Mouse (Mus musculus) heart, embryonic 12.5 days (tissue): ENCODE measurements around the gene Thoc5. TPM values are rescaled to one million over a fixed set of nuclear protein-coding genes. Genes with fewer than 3 reads are reported as not detected.
A peak's percentile ranks its signal among the peaks of the same experiment; 100 is the strongest.

ENCODE experiments used
- ATAC-seq: fragments of 200-750 bp; cut with Nextera tagmentation; 2 replicates; pipeline ENCODE4 v1.8.0; 2017; ENCODE audit warnings: moderate TSS enrichment, moderate library complexity; ENCODE audit not compliant: insufficient number of reproducible peaks, low FRiP score
- H3K27ac ChIP-seq: fragments of 300-500 bp; sonication (generic); 2 replicates; pipeline ENCODE4 v1.5.1; 2016; ENCODE audit warnings: mild to moderate bottlenecking, moderate library complexity; ENCODE audit not compliant: poor library complexity, severe bottlenecking
- H3K27me3 ChIP-seq: fragments of 300-500 bp; sonication (generic); replicated peaks from 2 replicates; pipeline ENCODE4 v1.6.1; 2016; ENCODE audit warnings: mild to moderate bottlenecking, moderate library complexity
- H3K36me3 ChIP-seq: fragments of 300-500 bp; sonication (generic); 2 replicates; pipeline ENCODE4 v1.6.1; 2016; ENCODE audit warnings: mild to moderate bottlenecking, moderate library complexity
- H3K4me1 ChIP-seq: fragments of 300-500 bp; sonication (generic); replicated peaks from 2 replicates; pipeline ENCODE4 v1.6.1; 2016; ENCODE audit warnings: mild to moderate bottlenecking
- H3K4me2 ChIP-seq: fragments of 300-500 bp; sonication (generic); 2 replicates; pipeline ENCODE4 v1.6.1; 2016; ENCODE audit warnings: mild to moderate bottlenecking, moderate library complexity
- H3K4me3 ChIP-seq: fragments of 300-500 bp; sonication (generic); 2 replicates; pipeline ENCODE4 v1.5.1; 2016; ENCODE audit warnings: mild to moderate bottlenecking
- H3K9ac ChIP-seq: fragments of 300-500 bp; sonication (generic); 2 replicates; pipeline ENCODE4 v1.6.1; 2016; ENCODE audit warnings: mild to moderate bottlenecking, moderate library complexity
- H3K9me3 ChIP-seq: fragments of 300-500 bp; sonication (generic); replicated peaks from 2 replicates; pipeline ENCODE4 v1.6.1; 2016; ENCODE audit warnings: mild to moderate bottlenecking, moderate library complexity
- WGBS: fragments of 180-500 bp; shearing (Covaris S2); methylation state at CpG from one replicate; pipeline ENCODE4 v1.1.7; 2016; 5-methylcytosine and 5-hydroxymethylcytosine counted together
- polyA plus RNA-seq: library from polyadenylated mRNA; unstranded; fragments of >200 nt; fragmentation: Nextera tagmentation; extraction: Ambion mirVana; gene quantifications from 2 replicates; pipeline ENCODE4 v1.2.1, GENCODE M21; 2016

Gene Thoc5
- polyA plus RNA-seq, 1 experiment from 2014 or later, result 28.8 TPM

- Histone ChIP-seq H3K4me2 (no peak overlapping the region), H3K27me3 (peaks cover 84% of the 10 kb centered on the region), H3K4me1 (0 out of 2 replicates have a peak, but pooled peaks cover 5% of the 10 kb centered on the region), H3K9ac (no peak overlapping the region), H3K9me3 (no peaks in the 10 kb centered on the region), H3K4me3 (no peak overlapping the region), H3K36me3 (no peaks in the 10 kb centered on the region), H3K27ac (no peak overlapping the region)
- WGBS, result 2% methylated on average over 8 of the region's 8 CpGs
- ATAC-seq, result no peak
These were observed 58.8 kb downstream of the Thoc5 start for GRCm38 (mm10) chr11:4953918-4954317.

GRCm38 (mm10) chr11:4963099-4963808 is 68.1 kb downstream of the Thoc5 start:
- Histone ChIP-seq H3K36me3 (no peaks in the 10 kb centered on the region), H3K4me3 (no peak overlapping the region), H3K9ac (no peak overlapping the region), H3K4me2 (no peak overlapping the region), H3K4me1 (peaks cover 13% of the 10 kb centered on the region), H3K27ac (no peak overlapping the region), H3K27me3 (no peaks in the 10 kb centered on the region), H3K9me3 (no peaks in the 10 kb centered on the region)
- 41% methylated on average over 6 of the region's 6 CpGs for WGBS
- ATAC-seq, result no peak

GRCm38 (mm10) chr11:4966325-4966724 is 71.2 kb downstream of the Thoc5 start:
- Histone ChIP-seq H3K4me3 (no peak overlapping the region), H3K4me1 (peaks cover 14% of the 10 kb centered on the region), H3K36me3 (no peaks in the 10 kb centered on the region), H3K27ac (no peak overlapping the region), H3K9ac (no peak overlapping the region), H3K4me2 (no peak overlapping the region), H3K9me3 (no peaks in the 10 kb centered on the region), H3K27me3 (no peaks in the 10 kb centered on the region)
- 76% methylated on average over 2 of the region's 2 CpGs for WGBS
- no peak for ATAC-seq

GRCm38 (mm10) chr11:4966888-4967287 is 71.8 kb downstream of the Thoc5 start:
- H3K27me3 ChIP-seq, result no peaks in the 10 kb centered on the region
- no peak overlapping the region for H3K27ac ChIP-seq
- H3K9ac ChIP-seq, result no peak overlapping the region
- no peak overlapping the region for H3K4me2 ChIP-seq
- no peaks in the 10 kb centered on the region for H3K36me3 ChIP-seq
- ATAC-seq, result no peak
- no peaks in the 10 kb centered on the region for H3K9me3 ChIP-seq
- H3K4me3 ChIP-seq, result no peak overlapping the region
- peaks cover 14% of the 10 kb centered on the region for H3K4me1 ChIP-seq
- 67% methylated on average over 5 of the region's 5 CpGs for WGBS

- WGBS, result 32% methylated on average over 2 of the region's 2 CpGs
- Histone ChIP-seq H3K9ac (no peak overlapping the region), H3K9me3 (no peaks in the 10 kb centered on the region), H3K27me3 (no peaks in the 10 kb centered on the region), H3K36me3 (no peaks in the 10 kb centered on the region), H3K27ac (no peak overlapping the region), H3K4me3 (no peak overlapping the region), H3K4me1 (peaks cover 14% of the 10 kb centered on the region), H3K4me2 (no peak overlapping the region)
- ATAC-seq, result no peak
These were observed 72.4 kb downstream of the Thoc5 start for GRCm38 (mm10) chr11:4967549-4967948.

- ATAC-seq, result no peak
- no peak overlapping the region for H3K4me3 ChIP-seq
- H3K9ac ChIP-seq, result no peak overlapping the region
- no peaks in the 10 kb centered on the region for H3K36me3 ChIP-seq
- WGBS, result 75% methylated on average over 10 of the region's 10 CpGs
- no peak overlapping the region for H3K4me2 ChIP-seq
- H3K9me3 ChIP-seq, result no peaks in the 10 kb centered on the region
- H3K27ac ChIP-seq, result no peak overlapping the region
- H3K4me1 ChIP-seq, result peaks cover 14% of the 10 kb centered on the region
- H3K27me3 ChIP-seq, result no peaks in the 10 kb centered on the region
These were observed 73.3 kb downstream of the Thoc5 start for GRCm38 (mm10) chr11:4968376-4968775.

GRCm38 (mm10) chr11:4972967-4973870 is 78.1 kb downstream of the Thoc5 start:
- WGBS, result 64% methylated on average over 13 of the region's 13 CpGs
- no peak overlapping the region for H3K4me3 ChIP-seq
- H3K9ac ChIP-seq, result no peak overlapping the region
- H3K9me3 ChIP-seq, result no peaks in the 10 kb centered on the region
- H3K4me1 ChIP-seq, result 0 out of 2 replicates have a peak, but pooled peaks cover 2% of the 10 kb centered on the region
- ATAC-seq, result no peak
- 0 out of 2 replicates have a peak overlapping the region, but pooled peaks have one; percentile 0 for H3K27ac ChIP-seq
- H3K36me3 ChIP-seq, result no peaks in the 10 kb centered on the region
- H3K27me3 ChIP-seq, result peaks cover 14% of the 10 kb centered on the region
- no peak overlapping the region for H3K4me2 ChIP-seq

- Histone ChIP-seq H3K4me2 (no peak overlapping the region), H3K27me3 (peaks cover 14% of the 10 kb centered on the region), H3K4me3 (no peak overlapping the region), H3K36me3 (no peaks in the 10 kb centered on the region), H3K27ac (0 out of 2 replicates have a peak overlapping the region, but pooled peaks have one; percentile 0), H3K9ac (no peak overlapping the region), H3K4me1 (no peaks in the 10 kb centered on the region), H3K9me3 (no peaks in the 10 kb centered on the region)
- ATAC-seq, result no peak
- 77% methylated on average over 2 of the region's 2 CpGs for WGBS
These were observed 78.7 kb downstream of the Thoc5 start for GRCm38 (mm10) chr11:4973871-4974256.

- peak overlapping the region; percentile 8 for H3K27ac ChIP-seq
- H3K4me3 ChIP-seq, result no peak overlapping the region
- no peaks in the 10 kb centered on the region for H3K36me3 ChIP-seq
- H3K4me2 ChIP-seq, result no peak overlapping the region
- no peak overlapping the region for H3K9ac ChIP-seq
- ATAC-seq, result 0 out of 2 replicates have a peak, but pooled peaks have one; percentile 56
- 63% methylated on average over 11 of the region's 11 CpGs for WGBS
- H3K9me3 ChIP-seq, result no peaks in the 10 kb centered on the region
- peaks cover 14% of the 10 kb centered on the region for H3K27me3 ChIP-seq
- H3K4me1 ChIP-seq, result no peaks in the 10 kb centered on the region
These were observed 79.4 kb downstream of the Thoc5 start for GRCm38 (mm10) chr11:4974376-4975122.

GRCm38 (mm10) chr11:4975623-4976022 is 80.5 kb downstream of the Thoc5 start:
- 4% methylated on average over 14 of the region's 14 CpGs for WGBS

More at GRCm38 (mm10) chr11:4975623-4976022, 80.5 kb downstream of the Thoc5 start:
- no peak overlapping the region for H3K9ac ChIP-seq
- H3K36me3 ChIP-seq, result no peaks in the 10 kb centered on the region
- no peaks in the 10 kb centered on the region for H3K4me1 ChIP-seq
- no peak overlapping the region for H3K4me3 ChIP-seq
- no peaks in the 10 kb centered on the region for H3K9me3 ChIP-seq
- peak overlapping the region; percentile 58 for H3K4me2 ChIP-seq
- H3K27me3 ChIP-seq, result peaks cover 14% of the 10 kb centered on the region
- H3K27ac ChIP-seq, result no peak overlapping the region
- ATAC-seq, result peak; percentile 57; the same call in 1 of the 2 replicates
